ENCODE assay signal across 49 mouse cellular contexts in genomic region chr14:34347084-34347483, GRCm38 (mm10). TPM values are rescaled to one million over a fixed set of nuclear protein-coding genes. Genes with fewer than 3 reads are reported as not detected.
"Had no signal": no experiment of that assay in that cellular context is flagged by ENCODE, and none has a peak within 500 bp of the region (broad histone marks: within the 10 kb centered on the region; RNA-seq: fewer than 3 reads in every experiment).

No protein-coding gene starts in this region.

- DNase-seq: heart, adult 2 months; heart, postnatal 14 days; heart, postnatal 36 days; heart, postnatal 4 days; kidney, adult 11 months; kidney, adult 18-20 months; kidney, adult 2 months; kidney, adult 8-10 months; kidney, adult 9 months; kidney, postnatal 10 days; kidney, postnatal 14 days; kidney, postnatal 36 days; kidney, postnatal 4 days; layer of hippocampus, adult 9-11 months; layer of hippocampus, postnatal 36 days had no signal

- H3K36me3 ChIP-seq: intestine, embryonic 15.5 days had no signal

- H3K4me1 ChIP-seq: heart, embryonic 12.5 days; heart, embryonic 13.5 days; heart, embryonic 15.5 days; hindbrain, embryonic 12.5 days; hindbrain, embryonic 13.5 days; hindbrain, embryonic 15.5 days; intestine, embryonic 15.5 days; kidney, embryonic 15.5 days had no signal

- H3K4me3 ChIP-seq: heart, adult 2 months; heart, embryonic 10.5 days; heart, embryonic 12.5 days; heart, embryonic 13.5 days; heart, embryonic 15.5 days; hindbrain, embryonic 10.5 days; hindbrain, embryonic 12.5 days; hindbrain, embryonic 13.5 days; hindbrain, embryonic 15.5 days; intestine, embryonic 15.5 days; kidney, embryonic 15.5 days; layer of hippocampus, adult 2 months had no signal

- ATAC-seq: hindbrain, postnatal 0 days; inflammation-experienced regulatory T-cells, adult 6 months; intestine, embryonic 16.5 days; intestine, postnatal 0 days had no signal

- H3K9me3 ChIP-seq: heart, embryonic 10.5 days; heart, embryonic 12.5 days; heart, embryonic 13.5 days; heart, embryonic 15.5 days; hindbrain, embryonic 10.5 days; hindbrain, embryonic 12.5 days; hindbrain, embryonic 13.5 days; hindbrain, embryonic 15.5 days; intestine, embryonic 15.5 days; kidney, embryonic 15.5 days had no signal

- H3K27ac ChIP-seq: heart, adult 2 months; heart, embryonic 10.5 days; heart, embryonic 13.5 days; heart, embryonic 15.5 days; hindbrain, embryonic 12.5 days; hindbrain, embryonic 13.5 days; hindbrain, embryonic 14.5 days; hindbrain, embryonic 15.5 days; hindbrain, postnatal 0 days; intestine, embryonic 15.5 days; kidney, embryonic 15.5 days; kidney, postnatal 0 days; layer of hippocampus, adult 2 months had no signal

- H3K27me3 ChIP-seq: heart, embryonic 12.5 days; heart, embryonic 13.5 days; heart, embryonic 15.5 days; hindbrain, embryonic 12.5 days; hindbrain, embryonic 13.5 days; hindbrain, embryonic 15.5 days; intestine, embryonic 15.5 days; kidney, embryonic 15.5 days had no signal

- H3K9ac ChIP-seq: heart, embryonic 12.5 days; heart, embryonic 13.5 days; heart, embryonic 15.5 days; hindbrain, embryonic 12.5 days; hindbrain, embryonic 13.5 days; hindbrain, embryonic 14.5 days; hindbrain, embryonic 15.5 days; intestine, embryonic 15.5 days; kidney, embryonic 15.5 days had no signal

- H3K4me2 ChIP-seq: heart, embryonic 11.5 days; heart, embryonic 12.5 days; heart, embryonic 13.5 days; heart, embryonic 15.5 days; hindbrain, embryonic 12.5 days; hindbrain, embryonic 13.5 days; hindbrain, embryonic 14.5 days; hindbrain, embryonic 15.5 days; intestine, embryonic 15.5 days; kidney, embryonic 15.5 days had no signal

RNA-seq across cellular contexts. Expression of gene Fam25c, which starts 8.1 kb away (rescaled TPM):
- total RNA-seq: heart, adult 2 months; heart, adult 8-10 months; heart, postnatal 14 days; heart, postnatal 25 days; heart, postnatal 36 days; heart, postnatal 4 days; hematopoietic stem cell, adult 5-6 weeks; hindbrain, postnatal 0 days; layer of hippocampus, adult 18-20 months; layer of hippocampus, adult 2 months; layer of hippocampus, adult 8-10 months; layer of hippocampus, postnatal 10 days; layer of hippocampus, postnatal 14 days; layer of hippocampus, postnatal 25 days; layer of hippocampus, postnatal 36 days had no signal
- polyA plus RNA-seq: heart, adult 2 months; heart, embryonic 10.5 days; heart, embryonic 11.5 days; heart, embryonic 12.5 days; heart, embryonic 13.5 days; heart, embryonic 14.5 days; heart, embryonic 15.5 days; heart, embryonic 16.5 days; heart, postnatal 0 days; hindbrain, embryonic 10.5 days; hindbrain, embryonic 11.5 days; hindbrain, embryonic 12.5 days; hindbrain, embryonic 13.5 days; hindbrain, embryonic 14.5 days; hindbrain, embryonic 15.5 days; hindbrain, embryonic 16.5 days; hindbrain, postnatal 0 days; inflammation-experienced regulatory T-cells, adult 6 months; intestine, embryonic 14.5 days; intestine, embryonic 15.5 days; intestine, embryonic 16.5 days; intestine, postnatal 0 days; kidney, embryonic 14.5 days; kidney, embryonic 15.5 days; large intestine, adult 2 months had no signal

RNA-seq across cellular contexts. Expression of gene Sncg, which starts 27.5 kb away (rescaled TPM):
- total RNA-seq: hematopoietic stem cell, adult 5-6 weeks had no signal
- polyA plus RNA-seq: inflammation-experienced regulatory T-cells, adult 6 months had no signal

RNA-seq across cellular contexts. Expression of gene Mmrn2, which starts 28.2 kb away (rescaled TPM):
- total RNA-seq: hematopoietic stem cell, adult 5-6 weeks had no signal
